Mouse (Mus musculus) urinary bladder, postnatal 4 days (tissue): Measurements from ENCODE around the gene Ypel5.

Experiments used
- DNase-seq, 2 experiments: peaks; one replicate each; pipeline ENCODE4 v3.0.0; 2021 to 2022; ENCODE audit warnings: low spot score in 2 of 2

Ypel5 gene

DNA sequence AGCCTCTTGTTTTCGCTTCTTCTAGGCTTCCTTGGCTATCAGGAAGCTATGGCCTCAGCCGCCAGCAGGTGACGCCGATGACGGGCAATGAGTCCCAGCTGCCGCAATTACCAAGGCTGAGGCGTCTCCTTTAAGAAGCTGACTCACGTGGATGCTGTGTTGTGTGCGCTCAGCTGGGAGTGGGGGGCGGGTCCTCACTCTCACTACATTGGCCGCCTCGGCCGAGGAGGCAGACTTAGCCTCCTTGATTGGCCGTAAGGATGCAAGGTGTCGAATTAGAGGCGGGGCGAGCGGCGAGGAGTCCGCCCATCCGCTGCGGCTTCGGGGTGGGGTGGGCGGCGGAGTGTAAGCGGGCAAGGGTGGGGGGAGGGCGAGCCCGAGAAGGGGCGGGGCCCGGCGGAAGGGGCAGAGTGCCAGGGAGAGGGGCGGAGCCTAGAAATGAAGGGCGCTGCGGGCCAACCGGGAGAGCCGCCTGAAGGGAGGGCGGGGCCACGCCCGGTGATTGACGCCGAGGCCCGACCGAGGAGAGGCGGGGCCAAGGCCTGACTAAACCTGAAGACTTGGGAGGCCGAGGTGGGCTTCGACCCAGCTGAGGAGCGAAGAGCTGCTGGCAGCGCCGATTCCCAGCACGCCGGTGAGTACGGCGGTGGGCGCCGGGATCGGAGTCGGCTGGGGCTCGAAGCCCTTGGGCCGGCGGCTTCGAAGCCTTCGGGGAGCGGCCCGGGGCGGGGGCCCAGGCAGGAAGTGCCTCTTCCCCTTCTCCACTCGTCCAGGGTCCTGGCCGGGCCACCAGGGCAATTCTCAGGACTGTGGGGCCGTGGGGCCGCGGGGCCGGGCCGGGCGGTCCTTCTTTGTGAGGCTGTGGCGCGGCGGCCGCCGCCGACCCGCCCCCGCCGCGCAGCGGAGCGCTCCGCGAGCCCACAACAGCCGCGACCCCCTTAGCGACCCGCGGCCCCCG is at the start of gene Ypel5:
TSS of gene Ypel5 (plus strand) at position 296 of the 958 bp plus-strand sequence.
- DNase-seq: peak; percentile 99

DNA sequence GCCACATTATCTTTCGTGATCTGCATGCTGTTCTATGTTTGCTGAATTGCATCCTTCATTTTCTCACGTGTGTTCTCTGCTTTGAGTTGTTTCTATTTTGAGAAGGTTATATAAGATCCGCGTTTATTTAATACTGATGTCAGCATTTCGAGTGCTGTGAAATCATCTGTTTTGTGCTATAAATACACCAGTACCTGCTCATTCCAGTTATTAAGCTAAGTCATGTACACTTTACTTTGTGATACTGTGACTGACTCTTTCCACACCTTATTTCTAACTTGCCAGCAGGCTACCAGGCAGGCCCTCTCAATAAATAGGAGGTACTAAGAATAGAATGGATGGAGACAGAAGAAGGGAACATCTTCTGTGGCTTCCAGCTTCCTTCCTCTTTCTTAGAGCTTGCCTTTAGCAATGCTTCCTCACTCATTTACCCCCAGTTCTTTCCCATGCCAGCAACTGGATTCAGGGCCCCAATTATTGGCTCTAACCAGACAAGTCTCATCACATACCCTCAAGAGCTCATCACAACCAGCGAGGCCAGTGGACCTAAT is 48.3 kb upstream of the Ypel5 start:
- no peak for DNase-seq

DNA sequence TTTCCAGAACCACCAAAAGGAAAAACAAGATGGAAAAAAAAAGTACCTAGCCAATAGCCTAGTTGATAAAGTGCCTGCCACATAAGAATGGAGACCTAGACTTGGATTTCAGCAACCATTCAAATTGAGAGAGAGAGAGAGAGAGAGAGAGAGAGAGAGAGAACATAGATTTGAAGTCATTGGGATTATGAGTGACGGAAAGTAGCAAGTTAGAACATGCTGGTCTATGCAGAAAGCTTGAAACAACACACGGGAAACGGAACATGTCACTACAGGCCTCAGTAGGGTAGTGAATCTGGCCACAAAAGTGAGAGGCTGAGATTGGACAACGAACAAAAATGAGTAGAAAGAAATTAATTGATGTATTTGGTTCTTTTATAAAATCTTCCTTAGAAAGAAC is 43.0 kb upstream of the Ypel5 start:
- DNase-seq: no peak

DNA sequence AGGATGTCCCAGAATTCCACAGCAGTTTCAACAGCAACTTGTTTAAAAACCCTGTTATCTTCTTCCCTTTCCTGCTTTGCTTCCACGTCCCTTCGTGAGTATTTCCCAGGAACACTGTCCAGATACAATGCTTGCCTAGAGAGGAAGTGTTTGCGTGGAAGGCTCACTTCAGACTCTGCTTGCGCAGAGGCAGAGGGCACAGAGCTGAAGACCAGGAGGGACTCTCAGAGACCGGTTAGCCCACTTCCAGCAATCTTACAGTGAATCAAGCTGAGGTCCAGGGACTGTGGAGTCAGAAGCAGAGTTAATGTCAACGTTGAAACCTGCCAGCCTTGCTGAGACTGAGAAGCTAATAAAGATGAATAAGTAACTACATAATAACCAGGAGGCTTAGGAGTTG is 41.6 kb upstream of the Ypel5 start:
- DNase-seq: no peak

DNA sequence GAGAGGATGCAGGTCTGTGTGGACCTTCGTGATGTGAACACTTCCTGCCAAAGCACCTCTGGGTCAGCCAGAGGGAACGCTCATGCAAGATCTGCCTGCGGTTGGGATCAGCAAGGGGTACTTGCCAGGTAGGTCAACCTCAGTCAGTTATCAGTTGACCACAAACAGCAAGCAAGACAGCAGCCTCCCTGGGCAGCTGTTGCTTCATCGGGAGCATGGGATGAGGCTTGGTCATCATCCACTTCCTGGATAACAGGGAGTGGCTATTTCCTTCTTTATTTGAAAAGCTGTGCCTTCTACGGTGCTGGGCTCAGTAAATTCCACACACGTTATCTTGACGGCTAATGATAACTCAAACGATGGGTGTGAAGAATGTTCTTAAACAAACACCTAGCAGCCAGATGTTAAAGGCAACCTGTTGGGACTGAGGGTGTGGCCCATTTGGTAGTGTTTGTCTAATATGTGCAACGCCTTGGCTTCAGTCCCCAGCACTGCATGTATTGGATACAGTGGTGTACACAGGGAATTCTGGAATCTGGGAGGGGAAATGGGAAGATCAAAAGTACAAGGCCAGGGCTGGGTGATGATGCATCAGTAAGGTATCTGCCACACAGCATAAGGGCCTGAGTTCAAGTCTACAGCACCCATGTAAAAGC is 40.7 kb upstream of the Ypel5 start:
- no peak for DNase-seq

DNA sequence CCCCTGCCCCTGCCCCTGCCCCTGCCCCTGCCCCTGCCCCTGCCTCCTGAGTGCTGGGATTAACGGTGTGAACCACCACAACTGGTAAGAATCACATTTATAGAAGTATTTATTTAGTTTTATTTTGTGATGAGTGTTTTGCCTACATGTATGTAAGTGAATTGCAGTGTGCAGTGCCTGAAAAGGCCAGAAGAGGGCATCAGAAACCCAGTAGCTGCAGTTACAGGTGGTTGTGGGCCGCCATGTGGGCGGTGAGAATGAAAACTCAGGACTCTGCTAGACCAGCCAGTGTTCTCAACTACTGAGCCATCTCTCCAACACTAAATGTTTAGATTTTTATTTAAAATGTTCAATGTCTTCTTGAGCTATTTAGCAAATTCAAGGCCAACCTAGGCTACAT is 39.7 kb upstream of the Ypel5 start:
- no peak for DNase-seq

DNA sequence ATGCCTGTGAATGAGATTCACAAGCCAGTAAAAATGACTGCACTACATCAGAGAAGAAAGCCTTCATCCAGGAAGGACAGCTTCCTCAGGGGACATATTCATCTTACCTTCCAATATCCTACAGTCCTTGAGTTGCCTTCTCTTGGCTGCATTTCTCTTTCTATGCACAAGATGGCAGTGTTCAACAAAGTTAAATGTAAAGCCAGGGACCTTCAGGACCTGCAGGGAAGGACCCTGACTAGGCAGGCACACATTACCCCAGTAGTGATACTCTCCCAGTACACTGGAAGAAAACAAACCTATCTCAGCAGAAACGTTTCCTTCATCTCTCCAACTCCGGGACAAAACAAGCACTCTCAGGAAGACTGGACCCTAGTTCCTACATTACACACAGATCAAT is 38.4 kb upstream of the Ypel5 start:
- no peak for DNase-seq

DNA sequence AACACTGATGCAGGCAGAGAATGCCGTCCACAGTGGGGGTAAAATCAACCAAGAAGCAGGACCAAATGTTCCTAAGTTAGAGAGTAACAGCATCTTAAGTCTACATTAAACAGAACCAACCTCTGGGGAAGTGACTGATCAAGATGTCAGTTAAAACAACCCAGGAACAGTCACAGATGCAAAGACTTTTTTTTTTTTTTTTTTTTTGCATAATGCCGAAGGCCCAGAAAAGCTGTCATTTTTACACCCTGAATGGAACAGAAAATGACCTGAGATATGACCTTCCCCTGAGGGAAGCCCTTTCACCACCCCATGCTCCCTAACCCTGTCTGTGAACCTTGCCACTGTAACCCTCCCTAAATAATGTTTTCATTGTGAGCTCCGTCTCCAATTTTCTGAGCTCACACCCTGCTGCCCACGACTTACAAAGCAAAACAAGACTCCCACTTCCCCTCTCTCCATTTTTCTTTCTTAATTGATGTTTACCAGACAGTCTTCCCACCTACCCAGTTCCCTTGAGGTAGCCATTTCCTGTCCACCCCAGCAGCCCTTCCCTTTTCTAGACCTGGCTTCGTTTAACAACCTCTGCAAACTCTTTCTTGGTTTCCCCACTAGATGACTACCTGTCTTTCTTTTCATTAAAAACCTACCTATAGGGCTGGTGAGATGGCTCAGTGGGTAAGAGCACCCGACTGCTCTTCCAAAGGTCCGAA is 26.2 kb upstream of the Ypel5 start:
- DNase-seq: no peak

DNA sequence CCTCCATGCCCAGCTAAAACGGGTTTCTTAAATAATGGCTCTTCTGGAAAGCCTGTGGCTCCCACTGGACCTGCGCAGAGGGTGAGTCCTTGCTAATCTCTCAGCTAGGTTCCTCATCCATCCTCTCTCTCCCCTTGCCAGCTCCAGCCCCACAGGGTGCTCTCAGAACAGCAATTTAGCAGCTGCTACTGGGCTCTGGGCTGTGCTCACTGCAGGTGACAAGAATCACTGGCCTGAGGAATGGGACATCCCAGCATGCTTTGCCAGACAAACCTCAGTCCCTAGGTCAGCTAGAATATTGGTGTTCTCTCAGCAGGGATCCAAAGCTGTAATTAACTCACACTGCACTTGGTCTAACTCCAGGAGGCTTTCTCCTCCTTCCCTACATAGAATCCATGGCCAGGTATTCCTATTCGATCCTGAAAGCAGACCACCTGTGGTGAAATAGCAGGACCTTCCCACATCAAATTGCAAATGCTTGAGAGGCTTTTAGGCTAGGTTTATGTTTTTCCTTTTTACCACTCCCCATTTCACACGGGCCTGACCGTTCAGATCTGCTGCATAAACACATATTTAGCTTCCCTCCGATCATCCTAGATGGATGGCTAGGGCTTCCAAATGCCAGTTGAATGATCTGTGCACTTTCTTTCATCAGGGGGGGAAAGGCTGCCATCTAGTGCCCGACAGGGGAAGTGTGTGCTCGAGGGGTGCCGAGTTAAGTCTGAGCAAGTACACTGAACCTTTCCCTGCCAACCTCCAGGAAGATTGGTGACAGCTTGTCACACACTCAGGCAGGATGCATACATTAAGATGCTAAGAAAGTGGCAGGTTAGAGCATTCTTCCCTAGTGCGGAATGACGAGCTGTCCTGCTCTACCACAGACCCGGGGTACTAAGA is 22.6 kb upstream of the Ypel5 start:
- DNase-seq: no peak

DNA sequence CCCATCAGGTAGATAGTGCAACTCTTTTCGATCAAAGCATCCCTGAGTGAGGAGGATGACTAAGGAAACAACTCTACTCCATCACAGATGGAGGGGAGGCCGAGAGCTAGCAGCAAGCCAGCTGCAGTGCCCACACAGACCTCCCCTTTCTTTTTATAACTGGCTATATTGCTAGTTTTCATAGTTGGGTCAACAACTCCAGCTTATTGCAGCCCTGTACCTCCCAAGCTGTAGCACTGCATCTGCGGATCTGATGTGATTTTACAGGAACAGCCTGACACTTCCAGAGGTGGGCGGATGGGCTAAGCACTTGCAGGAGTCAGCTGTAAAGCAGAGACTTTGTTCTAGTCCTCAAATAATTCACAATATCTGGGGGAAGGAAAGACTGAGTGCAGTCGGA is 18.7 kb upstream of the Ypel5 start:
- DNase-seq: no peak

DNA sequence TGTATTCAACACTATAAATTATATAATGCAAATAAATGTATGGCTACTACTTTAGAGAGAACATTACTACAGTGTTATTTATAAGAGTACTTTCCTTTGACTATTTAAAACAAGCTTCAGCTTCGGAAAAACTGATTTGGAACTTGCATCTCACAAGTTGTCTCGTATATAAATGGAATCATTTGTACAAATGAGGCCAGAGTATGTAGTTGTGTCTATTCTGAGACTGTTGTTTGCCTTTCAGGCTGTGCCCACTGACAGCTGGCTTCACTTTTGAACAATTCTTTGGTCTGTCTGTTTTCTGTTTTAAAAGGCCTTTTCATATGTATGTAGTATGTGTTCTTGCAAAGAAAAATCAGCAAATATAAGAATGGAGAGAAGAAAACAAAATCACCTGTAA is 16.5 kb upstream of the Ypel5 start:
- no peak for DNase-seq

DNA sequence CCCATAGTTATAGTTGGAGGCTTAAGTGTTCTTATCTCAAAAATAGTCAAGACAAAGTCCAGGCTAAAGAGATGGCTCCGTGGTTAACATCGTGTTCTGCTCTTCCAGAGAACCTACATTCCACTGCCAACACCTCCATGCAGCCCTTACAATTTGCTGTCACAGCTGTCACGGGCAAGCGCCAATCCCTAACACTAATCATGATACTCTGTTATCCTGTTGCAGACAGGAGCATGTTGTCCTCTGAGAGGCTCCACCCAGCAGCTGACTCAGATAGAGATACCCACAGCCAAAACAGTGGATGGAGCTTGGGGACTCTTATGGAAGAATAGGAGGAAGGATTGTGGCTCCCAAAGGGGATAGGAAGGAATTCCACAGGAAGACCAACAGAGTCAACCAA is 15.8 kb upstream of the Ypel5 start:
- DNase-seq: no peak

DNA sequence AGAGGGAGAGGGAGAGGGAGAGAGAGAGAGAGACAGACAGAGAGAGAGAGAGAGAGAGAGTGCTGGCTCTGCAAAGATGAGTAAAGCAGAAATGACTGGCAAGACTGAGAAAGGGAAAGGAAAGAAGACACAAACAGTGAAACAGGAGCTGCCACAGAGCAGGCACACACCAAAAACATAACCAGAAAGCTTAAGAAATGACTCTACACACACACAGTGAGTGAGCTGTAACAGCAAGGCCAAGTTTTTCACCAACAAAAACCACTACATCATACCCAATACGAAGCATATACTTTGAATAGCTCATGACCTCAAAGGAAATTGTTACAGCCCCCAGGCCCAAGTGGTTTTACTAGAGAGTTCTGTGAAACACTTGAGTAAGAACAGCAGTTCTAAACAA is 14.3 kb upstream of the Ypel5 start:
- DNase-seq: no peak

DNA sequence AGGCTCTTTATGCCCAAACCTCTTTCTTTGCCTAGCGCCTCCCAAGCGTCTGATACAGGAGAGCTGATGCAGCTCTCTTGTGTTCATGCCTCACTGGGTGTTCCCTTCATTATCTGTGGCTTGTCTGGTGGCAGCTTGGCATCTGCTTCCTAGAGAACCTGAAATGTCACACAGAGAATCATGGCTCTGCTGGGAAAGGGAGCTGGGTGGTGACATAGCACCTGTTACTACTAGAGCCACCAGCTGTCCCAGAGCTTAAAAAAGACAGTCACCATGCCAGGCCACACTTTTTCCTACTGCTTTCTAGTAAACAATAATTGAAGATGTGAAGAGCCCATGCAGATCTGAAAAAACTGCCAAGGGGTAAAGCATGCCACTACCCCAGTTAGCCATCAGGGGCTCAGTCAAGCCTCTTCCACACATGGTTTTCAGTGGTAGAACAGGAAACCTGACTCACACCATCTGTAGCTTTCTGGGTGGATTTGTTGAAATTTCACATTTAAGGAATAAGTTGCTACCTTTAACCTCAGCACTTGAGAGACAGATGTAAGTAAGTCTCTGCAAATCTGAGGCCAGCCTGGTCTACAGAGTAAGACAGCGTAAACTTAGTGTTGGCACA is 9.2 kb upstream of the Ypel5 start:
- no peak for DNase-seq

DNA sequence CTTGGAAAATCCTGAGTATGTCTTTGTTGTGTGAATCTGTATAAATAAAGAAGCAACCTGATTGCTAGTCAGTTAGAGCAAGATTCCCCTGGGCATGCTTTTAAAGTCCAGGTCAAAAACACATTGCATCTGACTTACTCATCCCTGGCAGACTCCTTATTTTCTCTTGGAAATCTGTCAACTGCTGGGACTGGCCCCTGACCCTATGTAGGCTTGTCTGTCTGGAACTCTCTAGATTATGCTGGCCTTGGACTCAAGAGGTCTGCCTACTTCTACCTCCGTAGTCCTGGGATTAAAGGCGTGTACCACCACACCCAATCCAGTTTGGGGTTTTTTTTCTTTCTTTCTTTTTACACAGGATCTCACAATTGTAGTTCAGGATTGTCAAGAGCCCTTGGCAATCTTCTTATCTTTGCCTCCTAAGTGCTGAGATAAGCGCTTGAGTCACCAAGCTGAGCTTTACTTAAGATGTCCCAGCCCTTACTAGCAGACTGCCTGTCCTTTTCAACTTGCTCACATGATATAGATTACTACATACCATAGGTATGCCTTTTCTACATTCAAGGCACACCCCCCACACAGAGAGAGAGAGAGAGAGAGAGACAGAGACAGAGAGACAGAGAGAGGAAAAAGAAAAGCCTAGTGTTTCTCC is 8.1 kb upstream of the Ypel5 start:
- no peak for DNase-seq

DNA sequence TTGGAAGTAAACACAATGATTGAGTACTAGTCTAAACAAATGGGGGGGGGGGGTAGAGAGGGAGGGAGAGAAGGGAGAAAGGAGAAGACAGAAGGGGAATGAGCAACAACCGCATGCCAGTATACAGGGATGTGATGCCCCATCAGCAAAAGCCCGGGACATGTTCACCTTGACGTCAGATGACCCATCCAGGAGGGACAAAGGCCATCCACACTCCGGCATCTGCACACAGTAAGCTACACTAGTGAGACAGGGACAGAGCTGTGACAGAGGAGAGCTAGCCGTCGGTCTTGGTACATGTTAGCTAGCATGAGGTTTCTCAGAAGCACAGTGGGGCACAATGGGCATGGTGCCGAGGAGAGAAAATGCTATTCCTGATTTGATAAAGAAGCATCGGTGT is 7.6 kb upstream of the Ypel5 start:
- DNase-seq: no peak

DNA sequence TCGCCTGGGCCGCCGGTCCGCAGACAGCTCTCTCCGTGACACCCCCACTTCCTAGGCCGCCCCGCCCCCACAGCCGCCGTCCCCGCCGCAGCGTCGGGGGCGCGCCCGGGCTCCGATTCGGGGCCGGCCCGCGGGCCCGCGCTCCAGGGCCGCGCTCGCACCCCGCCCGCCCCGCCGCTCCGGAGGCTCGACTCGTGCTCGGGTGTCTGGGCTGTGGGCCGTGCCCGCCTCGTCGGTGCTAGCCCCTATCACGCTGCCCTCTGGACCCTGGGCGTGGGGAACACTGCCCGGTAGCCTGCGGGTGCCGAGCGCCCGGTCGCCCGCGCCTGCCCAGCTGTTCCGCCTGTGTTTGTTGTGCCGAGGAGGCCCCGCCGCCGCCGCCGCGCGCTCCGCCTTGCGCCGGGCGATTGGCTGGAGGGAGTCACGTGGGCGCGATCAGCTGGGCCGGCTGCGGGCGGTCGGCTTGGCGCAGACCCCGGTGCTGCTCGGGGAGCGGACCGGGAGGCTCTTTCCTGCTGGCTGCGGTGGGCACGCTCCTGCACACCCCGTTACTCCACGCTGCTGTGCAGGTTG is 973 bp downstream of the Ypel5 start:
- DNase-seq: peak; percentile 90 to 93

DNA sequence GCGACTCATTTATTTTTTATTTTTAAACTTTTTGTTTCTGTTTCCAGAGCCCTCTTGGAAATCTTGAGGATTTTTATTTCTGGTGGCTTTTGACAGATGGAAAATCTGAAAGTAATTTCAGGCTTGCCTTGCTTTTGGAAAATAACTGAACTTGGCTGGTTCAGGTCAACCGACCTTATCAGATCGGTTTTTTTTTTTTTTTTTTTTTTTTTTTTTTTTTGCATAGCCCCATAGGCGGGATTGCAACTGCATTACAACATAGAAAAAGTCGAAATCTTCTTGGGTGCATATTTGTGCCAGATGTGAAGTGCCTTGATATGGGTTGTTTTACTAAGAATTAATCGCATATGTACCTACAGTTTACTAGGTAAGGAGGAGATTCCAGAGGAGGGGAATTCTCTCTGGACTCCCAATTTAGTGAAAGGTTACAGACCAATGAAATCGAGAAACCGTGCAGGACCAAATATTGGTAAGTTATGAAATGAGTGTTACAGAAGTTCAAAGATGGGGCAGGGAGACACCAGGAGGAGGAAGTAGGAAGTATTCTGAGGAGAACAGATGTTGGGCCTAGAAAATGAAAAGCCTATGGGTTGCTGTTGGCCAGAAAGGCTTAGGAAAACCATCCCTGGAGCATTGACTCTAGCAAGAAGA is 1.7 kb downstream of the Ypel5 start:
- no peak for DNase-seq

DNA sequence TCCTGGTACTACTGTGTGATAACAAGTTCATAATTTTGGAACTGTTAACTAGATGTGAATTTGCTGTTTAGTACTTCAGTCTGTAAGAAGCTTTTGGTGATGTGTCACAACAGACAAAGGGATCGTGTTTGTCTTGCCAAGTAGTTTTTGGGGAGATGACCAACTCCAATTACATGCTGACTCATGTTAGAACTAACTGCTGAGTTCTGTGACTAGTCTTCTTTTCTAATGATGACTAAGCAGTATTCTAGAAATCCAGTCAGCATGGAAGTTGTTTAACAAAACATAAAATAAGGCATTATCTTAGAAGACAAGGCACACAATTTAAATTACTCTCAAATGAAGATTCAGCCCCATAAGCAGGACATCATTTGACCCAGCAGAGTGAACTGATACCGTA is 2.7 kb downstream of the Ypel5 start:
- DNase-seq: no peak
